Mouse (Mus musculus): ENCODE data around the gene Olfr1500.
"Not testable (repeated sequence)": the region's sequence is repeated elsewhere in the genome, so short reads cannot be mapped to it uniquely, and the experiment has no call there.

Gene Olfr1500

DNA sequence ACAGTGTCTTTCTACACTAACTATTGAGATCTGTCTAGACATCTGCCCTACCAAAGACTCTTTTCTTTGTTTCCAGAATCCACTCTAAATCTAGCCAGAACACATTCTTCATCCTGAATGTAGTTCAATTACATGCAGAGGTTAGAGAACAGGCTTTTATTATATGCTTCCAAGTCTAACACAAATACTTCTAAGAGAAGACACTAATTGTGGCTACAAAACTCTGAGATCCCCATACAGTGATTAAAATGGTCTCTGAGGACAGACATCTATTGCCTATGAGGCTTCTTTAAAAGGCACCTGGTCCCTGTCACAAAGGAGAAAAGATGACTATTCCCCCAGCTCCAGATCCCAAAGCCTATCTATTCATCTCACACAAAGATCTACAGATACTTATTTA lies at the start of gene Olfr1500:
Olfr1500 (minus strand) TSS at position 101 of the 400 bp plus-strand sequence.
- DNase-seq, result no peak

DNA sequence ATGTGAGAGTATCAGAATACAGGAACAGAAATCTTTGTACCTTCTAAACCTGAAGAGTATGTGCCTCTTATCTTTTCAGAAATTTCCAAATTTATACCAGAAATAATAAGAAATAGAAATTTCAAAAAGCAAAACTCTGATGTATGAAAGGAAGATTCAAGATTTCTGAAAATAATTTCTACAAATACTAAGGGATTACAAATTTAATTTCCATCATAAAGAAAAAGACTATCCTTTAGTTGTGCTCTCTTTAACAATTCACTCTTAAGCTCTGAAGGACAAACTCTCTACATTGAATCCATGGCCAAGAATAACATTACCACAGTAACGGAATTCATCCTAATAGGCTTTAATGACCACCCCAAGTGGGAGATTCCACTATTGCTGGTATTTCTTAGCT lies 31.2 kb upstream of the Olfr1500 start, which contains the start of gene Olfr1502:
Olfr1502 (plus strand) TSS at position 301 of the 400 bp plus-strand sequence.
- DNase-seq, result no peak

DNA sequence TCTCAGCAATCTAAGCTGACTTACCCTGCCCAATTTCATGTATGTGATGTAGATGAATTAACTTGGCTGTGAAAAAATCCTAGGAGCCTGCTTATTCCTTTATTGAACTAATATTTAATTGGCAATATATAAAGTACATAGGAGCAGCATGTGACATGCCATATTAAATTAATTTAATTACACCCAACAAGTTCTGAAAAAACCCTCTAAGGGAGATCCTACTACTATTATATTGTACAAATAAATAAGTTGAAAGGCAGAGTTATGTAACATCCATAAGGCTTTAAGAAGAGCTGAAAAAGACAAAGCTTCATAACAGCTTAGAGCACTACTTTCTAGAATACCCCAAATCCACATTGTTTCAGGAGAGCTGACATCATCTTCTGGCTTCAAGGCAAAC lies 20.3 kb upstream of the Olfr1500 start, which contains the start of gene Olfr1501:
Olfr1501 (minus strand) TSS at position 101 of the 400 bp plus-strand sequence.
- not testable (repeated sequence) for DNase-seq

DNA sequence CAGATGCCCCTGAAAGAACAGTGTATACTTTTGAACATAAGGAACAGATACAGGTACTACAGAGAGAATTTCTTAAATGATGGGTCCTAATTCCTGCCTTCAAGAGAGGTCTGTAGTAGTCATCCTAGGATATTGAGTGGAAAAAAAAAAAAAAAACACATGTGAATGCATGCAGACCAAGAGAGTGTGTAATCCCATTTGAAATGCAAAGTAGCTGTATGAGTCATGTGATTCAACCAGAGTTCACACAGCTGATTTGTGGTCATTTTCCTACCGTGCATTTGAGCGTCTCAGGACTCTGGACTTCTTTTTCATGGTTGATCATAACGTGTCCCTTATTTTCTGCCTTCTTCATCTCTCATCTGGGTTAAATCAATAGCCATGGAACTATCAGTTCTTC lies 1.8 kb downstream of the Olfr1500 start:
- no peak for DNase-seq

DNA sequence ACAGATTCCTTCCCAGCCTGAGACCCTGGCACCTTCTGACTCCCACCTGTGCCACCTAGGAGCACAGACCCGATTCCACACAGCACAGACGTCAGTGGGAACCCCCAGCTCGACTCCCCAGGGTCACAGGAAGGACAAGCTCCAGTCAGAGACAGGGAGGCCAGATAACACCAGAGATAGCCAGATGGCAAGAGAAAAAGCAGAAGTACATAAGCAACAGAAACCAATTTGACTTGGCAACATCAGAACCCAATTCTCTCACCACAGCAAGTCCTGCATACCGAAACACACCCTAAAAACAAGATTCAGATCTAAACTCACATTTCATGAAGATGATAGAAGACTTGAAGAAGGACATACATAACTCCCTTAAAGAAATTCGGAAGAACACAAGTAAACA lies 9.4 kb downstream of the Olfr1500 start:
- no peak for DNase-seq

DNA sequence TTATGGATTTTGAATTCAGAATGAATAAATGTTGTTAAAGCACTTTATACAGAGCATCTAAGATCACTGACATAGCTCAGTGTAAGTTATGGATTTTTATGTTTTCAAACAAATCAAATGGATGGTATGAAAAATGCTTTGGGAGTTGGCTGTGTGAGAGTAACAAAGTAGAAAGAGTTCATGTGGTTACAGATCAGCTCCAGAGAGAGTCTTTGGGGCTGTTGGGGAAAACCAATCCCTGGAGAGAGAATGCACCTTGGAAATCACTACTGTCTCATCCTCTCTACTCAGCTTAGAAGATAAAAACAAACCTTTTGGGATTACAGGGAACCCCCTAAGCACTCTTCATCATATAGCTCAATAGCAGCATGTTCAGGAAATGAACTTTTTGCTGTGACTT lies 10.9 kb downstream of the Olfr1500 start, which contains the start of gene Olfr1499:
Olfr1499 (minus strand) TSS at position 101 of the 400 bp plus-strand sequence.
- no peak for DNase-seq

DNA sequence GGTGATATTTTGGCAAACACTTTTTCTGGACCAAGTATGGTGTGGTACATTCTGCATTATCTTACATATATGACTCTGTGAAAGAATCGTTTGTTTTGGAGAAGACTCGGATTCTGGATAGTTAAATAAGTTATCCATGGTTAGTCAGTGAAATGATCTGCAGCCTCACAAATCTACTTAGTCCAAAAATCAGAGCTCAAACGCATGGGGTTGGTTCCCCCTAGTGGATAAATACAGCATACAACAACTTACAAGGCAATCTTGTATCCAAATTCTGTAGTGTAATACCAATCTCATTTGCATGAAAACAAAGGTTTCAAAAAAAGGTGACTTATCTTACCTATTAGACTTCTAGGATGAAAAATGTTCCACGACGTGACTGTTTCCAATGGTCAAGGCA lies 11.5 kb downstream of the Olfr1500 start:
- DNase-seq, result no peak

DNA sequence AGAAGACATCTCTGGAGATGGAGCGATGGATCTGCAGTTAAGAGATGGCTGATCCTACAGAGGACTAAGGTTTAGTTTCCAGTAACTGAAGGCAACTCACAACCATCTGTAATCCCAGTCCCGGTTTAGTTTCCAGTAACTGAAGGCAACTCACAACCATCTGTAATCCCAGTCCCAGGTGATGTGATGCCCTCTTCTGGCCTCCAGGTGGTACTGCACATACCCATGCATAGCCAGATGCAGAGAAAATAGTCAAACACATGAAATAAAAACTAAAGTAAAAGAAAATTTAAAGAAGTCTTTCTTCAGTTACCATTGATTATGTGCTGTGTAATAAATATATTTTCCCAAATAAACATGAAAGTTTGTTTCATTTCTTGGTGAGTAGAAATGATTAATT lies 17.5 kb downstream of the Olfr1500 start:
- no peak for DNase-seq

DNA sequence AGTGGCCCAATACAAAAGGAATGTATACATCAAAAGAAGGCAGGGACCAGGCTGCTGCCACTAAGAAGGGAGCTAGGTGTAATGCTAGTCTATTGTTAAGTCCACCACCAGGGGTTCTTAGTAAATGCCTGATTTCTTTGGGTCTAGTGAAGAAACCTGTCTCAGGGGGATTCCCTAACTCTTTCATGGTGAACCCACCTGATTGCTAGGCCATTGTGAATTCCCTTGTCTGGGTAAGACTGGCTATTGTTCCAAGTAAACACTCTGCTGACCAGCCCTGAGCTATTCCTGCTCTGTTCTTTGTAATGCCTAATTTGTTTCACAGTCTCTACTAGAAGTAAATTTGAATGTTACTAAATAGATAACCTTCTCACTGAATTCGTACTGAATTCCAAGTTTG lies 24.8 kb downstream of the Olfr1500 start:
- not testable (repeated sequence) for DNase-seq

DNA sequence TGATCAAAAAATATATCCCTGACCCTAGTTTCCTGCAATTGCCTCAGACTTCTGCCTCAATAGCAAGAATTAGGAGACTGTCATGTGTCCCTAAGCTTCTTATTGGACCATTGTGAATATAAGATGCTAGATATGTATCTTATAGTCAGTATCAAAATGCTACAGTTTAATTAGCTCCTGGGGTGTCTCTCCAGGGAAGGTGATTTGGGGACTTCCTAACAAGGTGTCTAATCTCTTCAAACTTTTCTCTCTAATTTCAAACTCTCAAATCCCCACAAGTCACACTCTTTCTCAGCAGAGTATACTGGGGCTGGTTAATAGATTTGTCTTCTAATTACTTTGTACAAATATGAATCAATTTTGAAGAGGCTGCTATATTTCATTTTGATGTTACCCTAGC lies 32.2 kb downstream of the Olfr1500 start, which contains the start of gene Olfr1497:
Olfr1497 (minus strand) TSS at position 101 of the 400 bp plus-strand sequence.
- no peak for DNase-seq

DNA sequence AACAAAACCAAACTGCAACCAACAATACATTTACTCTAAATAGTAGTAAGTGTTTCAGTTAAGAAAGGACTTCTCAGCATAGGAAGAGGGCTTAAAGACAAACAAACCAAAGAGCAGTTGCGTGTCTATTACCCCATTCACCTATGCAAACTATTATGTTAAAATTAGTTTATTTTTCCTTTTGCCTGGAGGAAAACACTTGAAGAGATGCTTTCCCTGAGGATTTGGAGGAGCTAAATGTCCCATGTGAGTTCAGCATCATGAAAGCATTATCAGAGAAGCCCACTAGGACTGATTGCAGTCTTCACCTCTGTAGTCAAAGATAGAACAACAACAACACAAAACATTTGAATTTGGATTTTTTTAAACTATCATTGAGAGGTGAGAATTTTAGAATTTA lies 52.7 kb downstream of the Olfr1500 start, which contains the start of gene Olfr1496:
Olfr1496 (plus strand) TSS at position 301 of the 400 bp plus-strand sequence.
- DNase-seq, result no peak
